ENCODE assay signal across 13 mouse cellular contexts in the genomic region with DNA sequence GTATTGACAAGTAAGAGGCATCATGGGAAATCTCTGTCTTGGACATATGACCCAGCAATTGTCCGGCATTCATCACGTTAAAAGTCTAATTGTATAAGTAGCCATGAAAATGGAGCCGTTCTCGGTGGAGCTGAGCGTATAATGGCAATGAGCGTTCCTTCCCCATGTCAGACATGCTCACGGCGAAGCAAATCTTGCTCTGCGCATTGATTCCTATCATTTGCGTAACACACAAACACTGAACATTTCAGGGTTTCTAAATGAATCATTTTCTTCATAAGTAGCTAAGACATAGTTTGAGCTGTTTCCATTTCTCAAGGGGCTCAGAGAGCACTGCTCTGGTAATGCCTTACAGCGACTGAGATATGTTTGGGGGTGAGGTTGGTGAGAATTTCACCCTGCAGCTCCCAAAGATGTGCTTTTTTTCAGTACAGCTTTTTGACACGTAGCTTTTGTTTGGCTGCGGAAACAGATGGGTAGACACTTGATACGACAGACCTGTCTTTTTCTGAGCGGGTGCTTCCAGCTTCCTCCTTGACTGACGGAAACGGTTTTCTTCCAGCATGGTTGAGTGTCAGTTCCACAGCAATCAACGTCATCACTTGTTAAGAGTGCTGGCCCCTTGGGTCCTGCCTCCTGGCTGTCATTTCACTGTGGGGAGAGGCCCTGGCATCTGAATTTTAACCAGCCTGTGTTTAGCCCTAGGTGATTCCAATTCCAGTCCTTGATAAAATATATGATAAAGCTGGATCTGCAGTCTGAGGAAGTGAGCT.
A peak's percentile ranks its signal among the peaks of the same experiment; 100 is the strongest.
DNase-seq lines count a peak whose midpoint lies in the region; ATAC-seq and TF ChIP-seq lines count a peak whose summit lies in the region.
"Had no signal": no experiment of that assay in that cellular context is flagged by ENCODE, and none has a peak within 500 bp of the region (broad histone marks: within the 10 kb centered on the region; RNA-seq: fewer than 3 reads in every experiment).

No protein-coding gene starts in this region.

- 0 out of 2 replicates have a peak, but pooled peaks cover 3% of the 10 kb centered on the region for H3K27me3 ChIP-seq in forebrain, embryonic 14.5 days (replicated peaks; ENCODE audit: control insufficient read depth, insufficient read depth, low read length)
- H3K27me3 ChIP-seq in hindbrain, postnatal 0 days (ENCODE audit: insufficient read depth, low read length), result no peaks in the 10 kb centered on the region
- H3K27me3 ChIP-seq: heart, embryonic 15.5 days; liver, embryonic 13.5 days had no signal

- 0 out of 2 replicates have a peak overlapping the region, but pooled peaks have one; percentile 16 for H3K4me2 ChIP-seq in forebrain, embryonic 14.5 days (ENCODE audit: low read length)
- H3K4me2 ChIP-seq in hindbrain, postnatal 0 days (ENCODE audit: low read depth, low read length), result no peak overlapping the region
- H3K4me2 ChIP-seq: heart, embryonic 15.5 days; liver, embryonic 13.5 days had no signal

- no peak overlapping the region for H3K9ac ChIP-seq in forebrain, embryonic 14.5 days (ENCODE audit: low read length)
- H3K9ac ChIP-seq in hindbrain, postnatal 0 days (replicated peaks; ENCODE audit: low read length), result no peak overlapping the region
- H3K9ac ChIP-seq: heart, embryonic 15.5 days; liver, embryonic 13.5 days had no signal

- intact Hi-C loops in heart, postnatal 36 days (cut with DNase I), result loop anchor here (5.0 kb wide), 1 partner anchor 36 kb away; no protein-coding TSS in a partner anchor

- no peak overlapping the region for H3K4me3 ChIP-seq in forebrain, embryonic 14.5 days (ENCODE audit: low read depth, low read length)
- H3K4me3 ChIP-seq in hindbrain, postnatal 0 days (ENCODE audit: low read length), result no peak overlapping the region
- H3K4me3 ChIP-seq: heart, embryonic 15.5 days; liver, embryonic 13.5 days had no signal

- 72% methylated on average over 18 of the region's 18 CpGs for WGBS in forebrain, embryonic 14.5 days
- 48% methylated on average over 18 of the region's 18 CpGs for WGBS in hindbrain, postnatal 0 days

- ATAC-seq in forebrain, embryonic 14.5 days, result peak; percentile 45; the same call in 1 of the 2 replicates
- no peak for ATAC-seq in hindbrain, postnatal 0 days

- peaks cover 13% of the 10 kb centered on the region for H3K4me1 ChIP-seq in forebrain, embryonic 14.5 days (ENCODE audit: control insufficient read depth, insufficient read depth, low read length)
- peaks cover 3% of the 10 kb centered on the region; the same call in 1 of the 2 replicates for H3K4me1 ChIP-seq in hindbrain, postnatal 0 days (ENCODE audit: insufficient read depth, low read length)
- H3K4me1 ChIP-seq: liver, embryonic 13.5 days had no signal

- DNase-seq in retina, postnatal 1 day, result peak; percentile 23
- no peak for DNase-seq in retina, embryonic 14.5 days (ENCODE audit: low spot score)
- DNase-seq in forebrain, embryonic 14.5 days (ENCODE audit: low spot score), result peak; percentile 75
- DNase-seq in hindbrain, postnatal 0 days (ENCODE audit: low spot score), result peak; percentile 20
- DNase-seq in urinary bladder, postnatal 36 days (ENCODE audit: low spot score in 2 of 2), result no peak
- no peak for DNase-seq in heart, postnatal 36 days
- DNase-seq in cerebellum, postnatal 25 days, result no peak
- DNase-seq: cerebellum, adult 9-11 months; gastrocnemius, postnatal 25 days; kidney, adult 18-20 months; liver, embryonic 13.5 days; lung, postnatal 14 days had no signal

- no peaks in the 10 kb centered on the region for H3K36me3 ChIP-seq in forebrain, embryonic 14.5 days (ENCODE audit: control insufficient read depth, insufficient read depth, low read length)
- H3K36me3 ChIP-seq in hindbrain, postnatal 0 days (ENCODE audit: insufficient read depth, low read length), result no peaks in the 10 kb centered on the region
- H3K36me3 ChIP-seq: heart, embryonic 15.5 days; liver, embryonic 13.5 days had no signal

- no peak for TF ChIP-seq CTCF in hindbrain, postnatal 0 days (IDR thresholded peaks at IDR 0.05; ENCODE audit: low read depth)

- peak overlapping the region; percentile 60; the same call in 1 of the 2 replicates for H3K27ac ChIP-seq in forebrain, embryonic 14.5 days (ENCODE audit: low read depth, low read length)
- H3K27ac ChIP-seq in hindbrain, postnatal 0 days, result no peak overlapping the region
- H3K27ac ChIP-seq: heart, embryonic 15.5 days; liver, embryonic 13.5 days had no signal

- H3K9me3 ChIP-seq in forebrain, embryonic 14.5 days (replicated peaks; ENCODE audit: control insufficient read depth, low read length), result no peaks in the 10 kb centered on the region
- H3K9me3 ChIP-seq in hindbrain, postnatal 0 days (ENCODE audit: low read length), result no peaks in the 10 kb centered on the region
- H3K9me3 ChIP-seq: heart, embryonic 15.5 days; liver, embryonic 13.5 days had no signal

Comparison
In these comparisons a context has a peak if more than half of its experiments do, and no peak if none do; other contexts are left out.
1. DNase-seq: peak in retina, postnatal 1 day (single experiment), forebrain, embryonic 14.5 days (single experiment) and hindbrain, postnatal 0 days (single experiment); none in retina, embryonic 14.5 days (single experiment), urinary bladder, postnatal 36 days (0 of 2), heart, postnatal 36 days (0 of 2) and cerebellum, postnatal 25 days (0 of 2).